Mouse (Mus musculus) heart, embryonic 14.5 days (tissue): ENCODE results near the gene Etl4. TPM values are rescaled to one million over a fixed set of nuclear protein-coding genes. Genes with fewer than 3 reads are reported as not detected.
"Not testable (repeated sequence)": the region's sequence is repeated elsewhere in the genome, so short reads cannot be mapped to it uniquely, and the experiment has no call there.

Experiments used
- ATAC-seq: fragments of 200-750 bp; cut with Nextera tagmentation; 2 replicates; pipeline ENCODE4 v1.8.0; 2017; ENCODE audit warnings: low read depth, moderate TSS enrichment; ENCODE audit not compliant: insufficient number of reproducible peaks, insufficient read depth, low FRiP score
- H3K27ac ChIP-seq, 2 experiments: fragments of 200-500 bp in 1 of 2; fragments of 300-500 bp in 1 of 2; sonication (generic) in 1 of 2; replicated peaks in 1 of 2; 2 replicates each; pipeline ENCODE4 v1.5.1; 2012 to 2014; ENCODE audit warnings: low read depth in 2 of 2, low read length in 2 of 2, control low read depth in 1 of 2, mild to moderate bottlenecking in 1 of 2, mixed read lengths in 1 of 2; ENCODE audit not compliant: control insufficient read depth in 1 of 2, insufficient read depth in 1 of 2
- H3K27me3 ChIP-seq: fragments of 300-500 bp; sonication (generic); 2 replicates; pipeline ENCODE4 v1.6.1; 2014; ENCODE audit warnings: mild to moderate bottlenecking, low read length, control low read depth; ENCODE audit not compliant: control insufficient read depth, insufficient read depth
- H3K36me3 ChIP-seq: fragments of 300-500 bp; sonication (generic); 2 replicates; pipeline ENCODE4 v1.6.1; 2014; ENCODE audit warnings: mild to moderate bottlenecking, control low read depth, low read length, mixed read lengths; ENCODE audit not compliant: control insufficient read depth, insufficient read depth
- H3K4me1 ChIP-seq, 2 experiments: fragments of 200-500 bp in 1 of 2; fragments of 300-500 bp in 1 of 2; sonication (generic) in 1 of 2; 2 replicates each; pipeline ENCODE4 v1.6.1; 2012 to 2014; ENCODE audit warnings: low read length in 2 of 2, control low read depth in 1 of 2, mixed read lengths in 1 of 2; ENCODE audit not compliant: control insufficient read depth in 2 of 2, insufficient read depth in 2 of 2
- H3K4me2 ChIP-seq: fragments of 300-500 bp; sonication (generic); 2 replicates; pipeline ENCODE4 v1.6.1; 2014; ENCODE audit warnings: mild to moderate bottlenecking, low read length
- H3K4me3 ChIP-seq, 2 experiments: fragments of 200-500 bp in 1 of 2; fragments of 300-500 bp in 1 of 2; sonication (generic) in 1 of 2; 2 replicates each; pipeline ENCODE4 v1.5.1; 2012 to 2014; ENCODE audit warnings: low read length in 2 of 2, mild to moderate bottlenecking in 2 of 2, control low read depth in 1 of 2, low read depth in 1 of 2, moderate library complexity in 1 of 2; ENCODE audit not compliant: control insufficient read depth in 1 of 2, insufficient read depth in 1 of 2
- H3K9ac ChIP-seq: fragments of 300-500 bp; sonication (generic); 2 replicates; pipeline ENCODE4 v1.6.1; 2014; ENCODE audit warnings: mild to moderate bottlenecking, low read length
- H3K9me3 ChIP-seq: fragments of 300-500 bp; sonication (generic); 2 replicates; pipeline ENCODE4 v1.6.1; 2016; ENCODE audit warnings: low read length, control low read depth; ENCODE audit not compliant: control insufficient read depth
- WGBS: fragments of 180-500 bp; shearing (Covaris S2); extraction: QIAGEN DNeasy Blood & Tissue Kit; methylation state at CpG from one replicate; pipeline ENCODE4 v1.1.7; 2014; 5-methylcytosine and 5-hydroxymethylcytosine counted together
- polyA plus RNA-seq: library from polyadenylated mRNA; unstranded; fragments of >200 nt; fragmentation: Nextera tagmentation; extraction: Ambion mirVana; gene quantifications from 2 replicates; pipeline ENCODE4 v1.2.1, GENCODE M21; 2014

Gene Etl4
- polyA plus RNA-seq, 1 experiment from 2014 or later: 11.3 TPM

- not testable (repeated sequence) for H3K4me1 ChIP-seq, H3K9ac ChIP-seq, H3K27me3 ChIP-seq, H3K27ac ChIP-seq, H3K4me3 ChIP-seq, H3K36me3 ChIP-seq, H3K9me3 ChIP-seq, H3K4me2 ChIP-seq, ATAC-seq
- 96% methylated on average over 4 of the region's 8 CpGs for WGBS
Measured at GRCm38 (mm10) chr2:20380874-20381273, 471.3 kb downstream of the Etl4 start.

GRCm38 (mm10) chr2:20394083-20394482 is 484.5 kb downstream of the Etl4 start:
- Histone ChIP-seq H3K27me3 (no peaks in the 10 kb centered on the region), H3K36me3 (no peaks in the 10 kb centered on the region), H3K9ac (no peak overlapping the region), H3K4me1 (peaks cover 12 to 30% of the 10 kb centered on the region in 2 experiments), H3K9me3 (no peaks in the 10 kb centered on the region), H3K4me2 (0 out of 2 replicates have a peak overlapping the region, but pooled peaks have one; percentile 8), H3K4me3 (no peak overlapping the region), H3K27ac (peak overlapping the region; percentile 64 to 66; a peak in 3 of 4 replicates)
- ATAC-seq: no peak

GRCm38 (mm10) chr2:20396978-20397377 is 487.4 kb downstream of the Etl4 start:
- Histone ChIP-seq H3K4me1 (peaks cover 12 to 30% of the 10 kb centered on the region in 2 experiments), H3K27me3 (no peaks in the 10 kb centered on the region), H3K9ac (no peak overlapping the region), H3K4me2 (no peak overlapping the region), H3K4me3 (no peak overlapping the region), H3K36me3 (no peaks in the 10 kb centered on the region), H3K27ac (no peak overlapping the region), H3K9me3 (no peaks in the 10 kb centered on the region)
- no peak for ATAC-seq
- 91% methylated on average over 6 of the region's 6 CpGs for WGBS

GRCm38 (mm10) chr2:20400556-20400955 is 491.0 kb downstream of the Etl4 start:
- 68% methylated on average over 3 of the region's 3 CpGs for WGBS
- Histone ChIP-seq H3K27me3 (no peaks in the 10 kb centered on the region), H3K9me3 (no peaks in the 10 kb centered on the region), H3K9ac (no peak overlapping the region), H3K36me3 (no peaks in the 10 kb centered on the region), H3K27ac (no peak overlapping the region), H3K4me3 (no peak overlapping the region), H3K4me2 (no peak overlapping the region), H3K4me1 (peaks cover 4 to 9% of the 10 kb centered on the region in 2 experiments; a peak in 3 of 4 replicates)
- ATAC-seq: no peak

GRCm38 (mm10) chr2:20404395-20404794 is 494.8 kb downstream of the Etl4 start:
- Histone ChIP-seq H3K4me1 (no peaks in the 10 kb centered on the region), H3K9ac (no peak overlapping the region), H3K27me3 (no peaks in the 10 kb centered on the region), H3K27ac (no peak overlapping the region), H3K9me3 (no peaks in the 10 kb centered on the region), H3K4me3 (no peak overlapping the region), H3K4me2 (no peak overlapping the region), H3K36me3 (no peaks in the 10 kb centered on the region)
- 58% methylated on average over 1 of the region's 1 CpGs for WGBS
- ATAC-seq: no peak

- ATAC-seq: no peak
- WGBS: 55% methylated on average over 5 of the region's 5 CpGs
Measured at GRCm38 (mm10) chr2:20407101-20407500, 497.5 kb downstream of the Etl4 start.

GRCm38 (mm10) chr2:20414856-20415255 is 505.3 kb downstream of the Etl4 start:
- H3K27ac ChIP-seq: no peak overlapping the region
- ATAC-seq: no peak
- WGBS: 83% methylated on average over 4 of the region's 4 CpGs
- H3K27me3 ChIP-seq: no peaks in the 10 kb centered on the region
- no peak overlapping the region for H3K4me2 ChIP-seq
- no peaks in the 10 kb centered on the region for H3K36me3 ChIP-seq
- H3K4me3 ChIP-seq: no peak overlapping the region
- no peaks in the 10 kb centered on the region for H3K9me3 ChIP-seq
- no peak overlapping the region for H3K9ac ChIP-seq
- no peaks in the 10 kb centered on the region for H3K4me1 ChIP-seq

More at GRCm38 (mm10) chr2:20407101-20407500, 497.5 kb downstream of the Etl4 start:
- H3K4me2 ChIP-seq: no peak overlapping the region
- H3K27me3 ChIP-seq: no peaks in the 10 kb centered on the region
- no peaks in the 10 kb centered on the region for H3K9me3 ChIP-seq
- no peak overlapping the region for H3K27ac ChIP-seq
- H3K4me1 ChIP-seq: no peaks in the 10 kb centered on the region
- H3K4me3 ChIP-seq: no peak overlapping the region
- H3K36me3 ChIP-seq: no peaks in the 10 kb centered on the region
- no peak overlapping the region for H3K9ac ChIP-seq

GRCm38 (mm10) chr2:20416934-20417614 is 507.5 kb downstream of the Etl4 start:
- no peak overlapping the region for H3K4me3 ChIP-seq
- H3K9ac ChIP-seq: no peak overlapping the region
- WGBS: 46% methylated on average over 8 of the region's 8 CpGs

More at GRCm38 (mm10) chr2:20416934-20417614, 507.5 kb downstream of the Etl4 start:
- Histone ChIP-seq H3K27me3 (no peaks in the 10 kb centered on the region), H3K4me2 (no peak overlapping the region), H3K27ac (no peak overlapping the region), H3K4me1 (no peaks in the 10 kb centered on the region; a peak in 1 of 4 replicates), H3K36me3 (no peaks in the 10 kb centered on the region), H3K9me3 (no peaks in the 10 kb centered on the region)
- ATAC-seq: no peak
